Mouse (Mus musculus) naive thymus-derived CD4-positive, alpha-beta T cell, adult 2 months (primary cell): ENCODE measurements around the gene Xpo5.

Experiments used
- DNase-seq: peaks from one replicate; pipeline ENCODE4 v3.0.0-alpha.2; 2011; ENCODE audit warnings: low read depth

Xpo5 gene

GRCm38 (mm10) chr17:46202421-46203071 lies at the start of gene Xpo5, which contains the start of gene Polh:
Gene Xpo5, plus strand, starts transcription at chr17:46202782.
Gene Polh, minus strand, starts transcription at chr17:46202645.
- DNase-seq: peak; percentile 96

DNA sequence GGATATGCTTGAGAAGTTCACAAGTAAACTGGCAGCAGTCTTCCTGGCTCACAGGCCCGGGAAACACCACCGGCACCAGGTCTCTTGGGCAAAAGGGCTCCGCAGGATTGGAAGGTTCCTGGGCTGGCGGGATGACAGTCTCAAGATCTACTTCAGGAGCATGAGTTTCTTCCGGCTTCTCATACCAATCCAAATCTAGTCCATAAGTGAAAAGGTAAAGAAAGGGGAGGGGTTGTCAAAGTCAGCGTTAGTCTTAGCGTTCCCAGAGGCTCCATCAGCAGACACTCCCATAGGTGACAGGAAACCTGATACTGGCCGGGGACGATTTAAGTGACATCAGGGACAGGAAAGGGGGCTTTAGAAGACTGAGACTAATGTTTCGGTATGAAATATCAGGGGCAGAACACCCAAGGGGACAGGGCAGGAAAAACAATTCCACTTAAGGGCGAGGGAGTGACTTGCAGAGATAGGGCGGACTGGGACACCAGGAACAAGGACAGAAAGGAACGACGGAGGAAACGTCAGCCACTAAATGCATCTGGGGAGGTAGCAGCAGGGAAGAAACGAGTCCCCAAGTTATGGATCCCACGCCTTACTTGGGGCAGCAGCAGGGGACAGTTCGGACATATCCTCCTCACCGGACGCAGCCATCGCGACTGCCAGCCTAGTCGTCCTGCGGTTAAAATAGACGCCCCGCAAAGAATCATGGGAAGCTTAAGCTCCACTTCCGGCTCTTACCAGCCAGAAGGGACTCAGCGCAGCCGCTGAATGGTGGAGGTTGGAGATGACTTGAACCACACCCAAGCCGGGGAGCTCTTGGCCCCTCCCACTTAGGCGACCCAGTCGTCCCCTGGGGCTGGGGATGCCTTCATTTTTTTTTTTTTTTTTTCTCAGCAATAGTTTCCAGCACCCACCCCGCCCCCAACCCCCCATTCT lies 49.5 kb upstream of the Xpo5 start, which contains the start of gene Mad2l1bp:
Mad2l1bp (minus strand) TSS at position 707 of the 936 bp plus-strand sequence.
- DNase-seq: peak; percentile 93

DNA sequence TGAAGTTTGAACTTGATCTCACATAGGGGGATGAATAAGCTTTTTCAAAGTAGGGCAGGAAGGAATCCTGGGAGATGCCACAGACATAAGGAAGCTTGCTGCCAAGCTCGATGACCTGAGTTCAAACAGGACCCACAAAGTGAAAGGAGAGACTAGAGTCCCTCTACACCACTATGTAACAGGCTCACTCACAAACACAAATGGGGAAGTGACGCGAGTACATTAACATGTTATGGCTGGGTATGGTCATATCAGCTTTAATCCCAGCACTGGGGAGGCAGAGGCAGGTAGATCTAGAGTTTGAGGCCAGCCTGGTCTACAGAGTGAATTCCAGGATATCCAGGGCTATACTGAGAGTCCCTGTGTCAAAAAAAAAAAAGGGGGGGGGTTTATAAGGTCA lies 48.2 kb upstream of the Xpo5 start:
- no peak for DNase-seq

DNA sequence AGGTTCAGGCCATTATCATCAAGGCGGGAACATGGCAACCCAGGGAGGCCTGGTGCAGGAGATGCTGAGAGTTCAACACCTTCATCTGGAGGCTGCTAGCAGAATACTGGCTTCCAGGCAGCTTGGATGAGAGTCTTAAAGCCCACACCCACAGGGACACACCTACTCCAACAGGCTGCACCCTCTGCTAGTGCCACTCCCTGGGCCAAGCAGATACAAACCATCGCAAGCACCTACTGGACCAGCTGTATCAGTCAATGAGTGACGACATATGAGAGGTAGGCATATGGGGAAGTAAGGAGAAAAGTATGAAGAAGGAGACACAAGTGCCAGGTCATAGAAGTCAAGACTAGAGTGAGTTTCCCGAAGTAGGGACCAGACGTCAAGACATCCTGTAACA lies 45.9 kb upstream of the Xpo5 start:
- DNase-seq: no peak

DNA sequence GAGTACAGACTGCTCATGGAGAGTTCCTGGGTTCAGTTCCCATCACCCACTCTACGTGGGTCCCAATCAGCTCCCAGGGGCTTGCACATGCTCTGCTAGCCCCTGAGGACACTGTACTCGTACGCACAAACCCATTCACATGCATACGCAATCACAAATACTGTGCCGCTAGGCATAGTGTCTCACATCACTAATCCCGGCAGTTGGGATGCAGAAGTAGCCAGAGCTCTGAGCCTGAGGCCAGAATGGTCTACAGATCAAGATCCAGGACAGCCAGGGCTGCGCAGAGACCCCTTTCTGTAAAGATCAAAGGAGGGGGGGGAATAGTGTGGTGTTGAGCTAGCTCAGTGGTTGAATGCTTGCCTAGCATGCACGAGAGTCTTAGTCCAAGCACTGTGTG lies 45.5 kb upstream of the Xpo5 start:
- no peak for DNase-seq

DNA sequence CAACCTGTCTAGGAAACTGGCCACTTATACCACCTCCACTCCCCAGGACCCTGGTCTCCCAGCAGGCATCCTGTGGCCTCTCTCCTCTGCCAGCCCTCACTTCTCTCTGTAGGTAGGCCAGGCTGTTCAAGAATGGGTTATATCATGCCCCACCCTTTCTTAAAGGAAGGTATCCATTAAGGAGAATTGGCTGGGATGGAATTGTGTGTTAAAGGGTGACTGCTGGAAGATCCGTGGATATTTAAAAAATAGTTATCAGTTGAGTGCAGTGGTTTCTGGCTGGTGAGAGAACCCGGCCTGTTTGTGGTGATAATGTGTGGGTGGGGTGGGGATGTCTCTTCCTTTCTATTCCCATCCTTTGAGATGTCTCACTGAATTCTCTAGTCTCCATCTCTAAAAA lies 43.3 kb upstream of the Xpo5 start:
- no peak for DNase-seq

GRCm38 (mm10) chr17:46160090-46160662 lies 42.4 kb upstream of the Xpo5 start:
- DNase-seq: peak; percentile 95

- peak; percentile 98 for DNase-seq
Observed at GRCm38 (mm10) chr17:46160686-46161085, 41.9 kb upstream of the Xpo5 start, which contains the start of gene Gtpbp2. Gene Gtpbp2, plus strand, starts transcription at chr17:46161032.

- peak; percentile 60 for DNase-seq
Observed at GRCm38 (mm10) chr17:46161179-46161578, 41.4 kb upstream of the Xpo5 start.

DNA sequence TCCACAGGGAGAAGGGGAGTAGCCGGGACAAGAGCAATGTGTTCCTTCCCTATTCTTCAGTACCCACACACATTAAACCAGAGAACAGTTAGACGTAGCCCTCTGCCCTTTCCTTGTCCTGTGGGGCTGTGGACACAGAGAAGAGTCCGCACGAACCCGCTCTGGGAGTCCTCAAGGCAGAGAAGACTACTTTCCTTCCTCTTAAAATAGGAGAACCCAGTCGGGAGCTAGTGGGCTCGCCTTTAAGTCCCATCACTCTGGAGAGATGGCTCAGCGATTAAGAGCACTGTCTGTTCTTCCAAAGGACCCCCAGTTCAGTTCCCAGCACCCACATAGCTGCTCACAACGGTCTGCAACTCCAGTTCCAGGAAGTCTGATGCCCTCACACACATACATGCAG lies 40.9 kb upstream of the Xpo5 start:
- DNase-seq: no peak

GRCm38 (mm10) chr17:46162551-46162950 lies 40.0 kb upstream of the Xpo5 start:
- no peak for DNase-seq

GRCm38 (mm10) chr17:46162951-46163421 lies 39.6 kb upstream of the Xpo5 start:
- peak; percentile 91 for DNase-seq

DNA sequence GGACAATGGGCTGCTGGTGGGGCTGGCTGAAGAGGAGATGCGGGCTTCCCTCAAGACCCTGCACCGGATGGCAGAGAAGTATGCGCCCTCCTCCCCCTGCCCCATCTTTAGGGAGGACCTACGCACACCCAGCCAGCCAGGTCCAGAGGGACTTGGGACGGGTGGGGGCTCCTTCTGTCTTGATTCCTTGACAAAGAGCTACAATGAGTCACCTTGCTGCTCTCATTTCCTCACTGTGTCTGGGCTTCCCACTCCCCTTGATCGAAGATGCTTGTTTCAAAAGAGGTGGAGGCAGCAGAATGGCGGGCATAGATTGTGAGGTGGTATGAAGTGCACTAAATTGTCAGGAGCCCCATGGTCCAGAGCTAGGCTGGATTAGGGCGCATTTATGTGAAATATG lies 38.3 kb upstream of the Xpo5 start:
- no peak for DNase-seq

- DNase-seq: no peak
Observed at GRCm38 (mm10) chr17:46164791-46165190, 37.8 kb upstream of the Xpo5 start.

- no peak for DNase-seq
Observed at GRCm38 (mm10) chr17:46165460-46165859, 37.1 kb upstream of the Xpo5 start.

DNA sequence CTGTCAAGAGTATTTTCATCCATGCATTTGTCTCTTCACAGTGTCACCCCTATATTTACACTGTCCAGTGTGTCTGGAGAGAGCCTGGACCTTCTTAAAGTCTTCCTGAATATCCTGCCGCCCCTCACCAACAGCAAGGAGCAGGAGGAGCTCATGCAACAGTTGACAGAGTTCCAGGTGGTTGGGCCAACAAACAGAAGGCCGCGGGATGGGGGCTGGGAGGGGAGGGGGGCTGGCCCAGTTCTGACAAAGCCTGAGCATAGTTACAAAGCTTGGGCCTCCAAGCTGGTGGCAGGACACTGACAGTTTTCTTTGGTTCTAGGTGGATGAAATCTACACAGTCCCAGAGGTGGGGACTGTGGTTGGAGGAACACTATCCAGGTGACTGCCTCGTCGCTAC lies 36.3 kb upstream of the Xpo5 start:
- DNase-seq: no peak

DNA sequence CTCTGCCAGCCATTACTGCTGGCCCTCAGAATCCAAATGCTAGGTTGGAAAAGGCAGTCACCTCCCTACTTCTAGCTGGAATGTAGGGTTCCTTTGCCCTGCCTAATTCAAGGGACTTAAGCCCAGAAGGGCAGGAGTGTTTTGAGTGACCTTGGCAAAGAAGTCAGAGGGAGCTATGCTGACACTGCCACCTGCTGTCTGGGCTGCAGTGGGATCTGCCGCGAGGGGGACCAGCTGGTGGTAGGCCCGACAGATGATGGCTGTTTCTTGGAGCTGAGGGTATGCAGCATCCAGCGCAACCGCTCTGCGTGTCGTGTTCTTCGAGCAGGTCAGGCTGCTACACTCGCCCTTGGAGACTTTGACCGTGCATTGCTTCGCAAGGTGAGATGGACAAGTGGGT lies 35.6 kb upstream of the Xpo5 start:
- no peak for DNase-seq

GRCm38 (mm10) chr17:46168318-46168717 lies 34.3 kb upstream of the Xpo5 start:
- DNase-seq: no peak

DNA sequence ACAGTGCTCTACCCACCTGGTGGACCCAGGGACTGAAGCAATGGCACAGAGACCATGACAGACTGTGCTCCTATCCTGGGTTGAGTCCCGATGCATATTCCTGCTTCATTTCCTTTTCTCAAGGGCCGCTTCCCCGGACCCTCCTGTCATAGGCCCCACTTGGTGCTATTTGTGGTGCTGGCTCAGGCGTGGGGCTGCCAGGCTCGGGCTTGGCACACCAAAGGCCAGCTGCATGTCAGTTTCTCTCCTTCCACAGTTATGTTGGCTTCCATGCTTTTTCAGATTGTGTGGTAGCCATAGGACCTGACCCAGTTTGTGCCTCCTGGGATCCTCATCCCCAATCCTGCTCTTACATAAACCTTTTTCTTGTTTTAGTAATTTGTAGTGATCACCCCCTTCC lies 33.8 kb upstream of the Xpo5 start:
- DNase-seq: no peak

DNA sequence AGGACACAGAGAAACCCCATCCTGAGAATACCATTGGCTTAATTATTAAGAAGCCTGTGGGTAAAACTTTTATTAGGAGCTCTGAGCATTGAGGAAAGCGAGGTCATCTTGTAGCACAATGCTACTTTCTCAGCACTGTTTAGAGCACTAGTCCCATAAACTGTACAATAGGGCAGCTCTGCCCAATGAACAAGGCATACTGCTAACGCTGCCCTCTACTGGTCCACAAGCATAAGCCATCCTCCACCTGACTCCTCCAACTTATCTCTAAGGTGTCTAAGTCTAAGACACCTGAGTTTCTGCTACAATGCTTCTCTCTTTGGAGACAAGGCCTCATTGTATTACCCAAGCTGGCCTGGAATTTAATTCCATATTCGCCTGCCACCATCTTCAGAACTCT lies 32.0 kb upstream of the Xpo5 start:
- DNase-seq: peak; percentile 75

GRCm38 (mm10) chr17:46182273-46182672 lies 20.3 kb upstream of the Xpo5 start:
- DNase-seq: no peak

GRCm38 (mm10) chr17:46188829-46189228 lies 13.8 kb upstream of the Xpo5 start:
- DNase-seq: no peak

GRCm38 (mm10) chr17:46201151-46201550 lies 1.4 kb upstream of the Xpo5 start:
- no peak for DNase-seq
